Mouse (Mus musculus): ENCODE results near the gene Cotl1. TPM values are rescaled to one million over a fixed set of nuclear protein-coding genes. Genes with fewer than 3 reads are reported as not detected.

The Cotl1 gene
- polyA plus RNA-seq, 1 experiment = 427 TPM

GRCm38 (mm10) chr8:119782715-119783114 lies 57.6 kb downstream of the Cotl1 start:
- TF ChIP-seq CTCF (conservative IDR thresholded peaks at IDR 0.05; ENCODE audit: insufficient read depth, insufficient read length, low read depth, low read length) (peak; percentile 88), POLR2A (IDR thresholded peaks at IDR 0.05; ENCODE audit: low read depth, low read length) (no peak)
- Histone ChIP-seq H3K27me3 (replicated peaks; ENCODE audit: control insufficient read depth, insufficient read depth, low read length) (no peaks in the 10 kb centered on the region), H3K27ac (ENCODE audit: insufficient read depth, low read depth, low read length) (no peak overlapping the region), H3K4me1 (ENCODE audit: control insufficient read depth, insufficient read depth, low read length) (peaks cover 4% of the 10 kb centered on the region; the same call in 1 of the 2 replicates), H3K4me3 (ENCODE audit: insufficient read depth, low read depth, low read length) (no peak overlapping the region), H3K36me3 (ENCODE audit: control insufficient read depth, insufficient read depth, low read length) (no peaks in the 10 kb centered on the region)
- peak; percentile 77 for DNase-seq
- 4% methylated on average over 5 of the region's 5 CpGs for WGBS

- TF ChIP-seq CTCF (conservative IDR thresholded peaks at IDR 0.05; ENCODE audit: insufficient read depth, insufficient read length, low read depth, low read length) = no peak
- no peak for TF ChIP-seq POLR2A (IDR thresholded peaks at IDR 0.05; ENCODE audit: low read depth, low read length)
- H3K36me3 ChIP-seq (ENCODE audit: control insufficient read depth, insufficient read depth, low read length) = no peaks in the 10 kb centered on the region
- H3K4me1 ChIP-seq (ENCODE audit: control insufficient read depth, insufficient read depth, low read length) = peaks cover 7% of the 10 kb centered on the region; the same call in 1 of the 2 replicates
- 75% methylated on average over 4 of the region's 4 CpGs for WGBS
- H3K27ac ChIP-seq (ENCODE audit: insufficient read depth, low read depth, low read length) = no peak overlapping the region
- peak; percentile 28 for DNase-seq
- no peak overlapping the region for H3K4me3 ChIP-seq (ENCODE audit: insufficient read depth, low read depth, low read length)
- H3K27me3 ChIP-seq (replicated peaks; ENCODE audit: control insufficient read depth, insufficient read depth, low read length) = no peaks in the 10 kb centered on the region
Observed at GRCm38 (mm10) chr8:119781086-119781840, 59.1 kb downstream of the Cotl1 start.

GRCm38 (mm10) chr8:119780402-119781049 lies 59.8 kb downstream of the Cotl1 start:
- Histone ChIP-seq H3K27me3 (replicated peaks; ENCODE audit: control insufficient read depth, insufficient read depth, low read length) (no peaks in the 10 kb centered on the region), H3K27ac (ENCODE audit: insufficient read depth, low read depth, low read length) (no peak overlapping the region), H3K4me1 (ENCODE audit: control insufficient read depth, insufficient read depth, low read length) (peaks cover 7% of the 10 kb centered on the region; the same call in 1 of the 2 replicates), H3K36me3 (ENCODE audit: control insufficient read depth, insufficient read depth, low read length) (no peaks in the 10 kb centered on the region), H3K4me3 (ENCODE audit: insufficient read depth, low read depth, low read length) (no peak overlapping the region)
- 82% methylated on average over 9 of the region's 9 CpGs for WGBS
- no peak for TF ChIP-seq POLR2A (IDR thresholded peaks at IDR 0.05; ENCODE audit: low read depth, low read length)
- TF ChIP-seq CTCF (conservative IDR thresholded peaks at IDR 0.05; ENCODE audit: insufficient read depth, insufficient read length, low read depth, low read length) = no peak
- DNase-seq = no peak

- DNase-seq = peak; percentile 91
Observed at GRCm38 (mm10) chr8:119779013-119779737, 61.2 kb downstream of the Cotl1 start.

GRCm38 (mm10) chr8:119778263-119778662 lies 62.1 kb downstream of the Cotl1 start, which contains the start of gene Tldc1:
TSS of gene Tldc1 (minus strand) at chr8:119778416.
- no peaks in the 10 kb centered on the region for H3K36me3 ChIP-seq (ENCODE audit: control insufficient read depth, insufficient read depth, low read length)
- H3K4me1 ChIP-seq (ENCODE audit: control insufficient read depth, insufficient read depth, low read length) = peaks cover 7% of the 10 kb centered on the region; the same call in 1 of the 2 replicates
- TF ChIP-seq CTCF (conservative IDR thresholded peaks at IDR 0.05; ENCODE audit: insufficient read depth, insufficient read length, low read depth, low read length) (no peak), POLR2A (IDR thresholded peaks at IDR 0.05; ENCODE audit: low read depth, low read length) (peak; percentile 81)
- peak within 1 kb of the TSS; percentile 91 for H3K27ac ChIP-seq (ENCODE audit: insufficient read depth, low read depth, low read length)
- H3K27me3 ChIP-seq (replicated peaks; ENCODE audit: control insufficient read depth, insufficient read depth, low read length) = no peaks in the 10 kb centered on the region
- peak; percentile 100 for DNase-seq
- WGBS = under 1% methylated on average over 18 of the region's 18 CpGs
- peak within 1 kb of the TSS; percentile 73 for H3K4me3 ChIP-seq (ENCODE audit: insufficient read depth, low read depth, low read length)

More at GRCm38 (mm10) chr8:119779013-119779737, 61.2 kb downstream of the Cotl1 start:
- Histone ChIP-seq H3K4me1 (ENCODE audit: control insufficient read depth, insufficient read depth, low read length) (peaks cover 7% of the 10 kb centered on the region; the same call in 1 of the 2 replicates), H3K27ac (ENCODE audit: insufficient read depth, low read depth, low read length) (no peak overlapping the region), H3K36me3 (ENCODE audit: control insufficient read depth, insufficient read depth, low read length) (no peaks in the 10 kb centered on the region), H3K27me3 (replicated peaks; ENCODE audit: control insufficient read depth, insufficient read depth, low read length) (no peaks in the 10 kb centered on the region), H3K4me3 (ENCODE audit: insufficient read depth, low read depth, low read length) (no peak overlapping the region)
- TF ChIP-seq CTCF (conservative IDR thresholded peaks at IDR 0.05; ENCODE audit: insufficient read depth, insufficient read length, low read depth, low read length) (peak; percentile 99; the same call in 1 of the 2 replicates), POLR2A (IDR thresholded peaks at IDR 0.05; ENCODE audit: low read depth, low read length) (no peak)
- 22% methylated on average over 14 of the region's 14 CpGs for WGBS

GRCm38 (mm10) chr8:119777765-119778164 lies 62.6 kb downstream of the Cotl1 start:
- WGBS = 5% methylated on average over 7 of the region's 7 CpGs
- Histone ChIP-seq H3K4me3 (ENCODE audit: insufficient read depth, low read depth, low read length) (peak overlapping the region; percentile 73), H3K36me3 (ENCODE audit: control insufficient read depth, insufficient read depth, low read length) (no peaks in the 10 kb centered on the region), H3K27me3 (replicated peaks; ENCODE audit: control insufficient read depth, insufficient read depth, low read length) (no peaks in the 10 kb centered on the region), H3K27ac (ENCODE audit: insufficient read depth, low read depth, low read length) (peak overlapping the region; percentile 91), H3K4me1 (ENCODE audit: control insufficient read depth, insufficient read depth, low read length) (peaks cover 7% of the 10 kb centered on the region; the same call in 1 of the 2 replicates)
- no peak for DNase-seq
- no peak for TF ChIP-seq CTCF (conservative IDR thresholded peaks at IDR 0.05; ENCODE audit: insufficient read depth, insufficient read length, low read depth, low read length)
- TF ChIP-seq POLR2A (IDR thresholded peaks at IDR 0.05; ENCODE audit: low read depth, low read length) = no peak

Data from kidney, adult 2 months (tissue).